Mouse (Mus musculus) limb, embryonic 10.5 days (tissue): Measurements from ENCODE around the gene Cisd1. TPM values are rescaled to one million over a fixed set of nuclear protein-coding genes. Genes with fewer than 3 reads are reported as not detected.

Experiments
- polyA plus RNA-seq: library from polyadenylated mRNA; unstranded; fragments of >200 nt; fragmentation: Nextera tagmentation; extraction: Ambion mirVana; gene quantifications from 2 replicates; pipeline ENCODE4 v1.2.1, GENCODE M21; 2016

Gene Cisd1
- polyA plus RNA-seq, 1 experiment from 2014 or later: 112 TPM

Other genes starting within 250 kb of the Cisd1 start
- gene Bicc1, start 185.3 kb downstream of the Cisd1 start, polyA plus RNA-seq: 3.0 and 4.5 TPM in 2 replicates
- 90.7 and 91.3 TPM in 2 replicates for gene Tfam, start 106.7 kb downstream of the Cisd1 start, polyA plus RNA-seq
- gene Ube2d1, start 59.7 kb downstream of the Cisd1 start, polyA plus RNA-seq: 86.7 and 94.2 TPM in 2 replicates
- 18.3 and 19.6 TPM in 2 replicates for gene Ipmk, start 2.8 kb upstream of the Cisd1 start, polyA plus RNA-seq